Mouse (Mus musculus): Measurements from ENCODE around the gene Arl11.

GRCm38 (mm10) chr14:61299810-61300209 lies 9.7 kb upstream of the Arl11 start:
- TF ChIP-seq CTCF (conservative IDR thresholded peaks at IDR 0.05; ENCODE audit: insufficient read depth, insufficient read length, low read depth, low read length) (no peak), POLR2A (IDR thresholded peaks at IDR 0.05; ENCODE audit: low read depth, low read length) (no peak)
